Mouse (Mus musculus): Measurements from ENCODE around the gene Xpa. TPM values are rescaled to one million over a fixed set of nuclear protein-coding genes. Genes with fewer than 3 reads are reported as not detected.

Gene Xpa
- total RNA-seq, 2 experiments from 2014 or later: 8.6 to 10.0 TPM

DNA sequence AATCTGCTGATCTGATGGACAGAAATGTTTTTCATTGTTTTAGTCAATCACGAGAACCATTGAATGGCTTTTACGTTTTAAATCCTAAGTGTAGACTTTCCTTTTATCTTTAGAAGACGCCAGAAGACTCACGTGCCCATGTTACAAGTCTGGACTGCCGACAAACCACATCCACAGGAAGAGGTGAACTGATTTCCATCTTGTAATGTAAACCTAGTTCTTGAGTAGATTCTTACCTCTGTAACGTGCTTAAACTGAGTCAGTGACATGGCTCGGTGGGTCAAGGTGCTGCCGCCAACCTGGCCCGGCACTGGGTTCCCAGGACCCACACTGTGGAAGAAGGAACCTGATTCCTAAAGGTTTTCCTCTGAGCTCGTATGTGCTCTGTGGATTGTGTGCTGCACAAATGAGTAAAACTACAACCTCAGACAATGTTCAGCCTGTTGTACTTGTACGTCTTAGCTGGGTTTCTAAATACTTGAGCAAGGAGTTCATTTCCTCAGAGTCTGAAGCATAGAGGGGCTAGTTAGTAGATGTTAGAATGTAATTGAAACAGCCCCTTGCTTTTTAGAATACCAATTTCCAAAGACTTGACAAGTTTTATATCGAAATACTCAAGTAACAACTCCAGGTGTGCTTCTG is 44.1 kb downstream of the Xpa start:
- DNase-seq: no peak
- intact Hi-C loops (cut with DNase I): no loop called here

DNA sequence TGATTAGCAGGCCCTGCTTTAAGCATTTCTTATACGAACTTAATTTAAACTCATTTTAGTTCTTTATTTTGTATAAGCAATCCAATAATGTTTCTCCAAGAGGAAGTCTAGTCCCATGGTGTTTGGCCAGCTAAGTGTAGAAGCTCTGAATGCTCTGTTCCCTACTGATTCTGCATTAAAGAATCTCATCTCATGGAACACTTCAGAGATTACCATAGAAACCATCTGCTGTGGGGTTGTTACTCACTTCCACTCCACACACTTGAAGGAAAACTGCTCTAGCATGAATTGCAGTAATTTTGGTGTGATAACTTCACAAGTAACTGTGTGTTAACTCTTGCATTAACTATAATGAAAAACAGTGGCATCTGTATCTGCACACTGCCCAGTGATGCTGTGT is 49.2 kb downstream of the Xpa start:
- DNase-seq: no peak
- intact Hi-C loops (cut with DNase I): no loop called here

DNA sequence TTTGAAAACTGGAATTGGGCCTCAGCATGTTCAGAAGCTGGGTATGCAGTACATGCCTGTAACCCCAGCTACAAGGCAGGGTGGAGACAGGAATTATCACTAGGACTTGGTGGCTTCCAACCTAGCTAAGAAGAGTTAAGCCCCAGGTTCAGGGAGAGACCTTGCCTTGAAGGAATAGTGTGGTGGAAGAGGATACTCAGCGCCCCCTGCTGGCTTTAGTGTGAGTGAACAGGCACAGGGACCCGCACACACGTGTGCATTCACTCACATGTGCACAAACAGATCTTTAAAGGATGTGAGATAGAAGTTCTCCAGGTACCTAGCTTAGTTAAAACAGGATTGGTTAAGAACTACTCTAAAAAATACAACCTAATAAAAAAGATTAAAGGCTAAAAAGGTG is 51.8 kb downstream of the Xpa start:
- intact Hi-C loops (cut with DNase I): no loop called here
- no peak for DNase-seq

DNA sequence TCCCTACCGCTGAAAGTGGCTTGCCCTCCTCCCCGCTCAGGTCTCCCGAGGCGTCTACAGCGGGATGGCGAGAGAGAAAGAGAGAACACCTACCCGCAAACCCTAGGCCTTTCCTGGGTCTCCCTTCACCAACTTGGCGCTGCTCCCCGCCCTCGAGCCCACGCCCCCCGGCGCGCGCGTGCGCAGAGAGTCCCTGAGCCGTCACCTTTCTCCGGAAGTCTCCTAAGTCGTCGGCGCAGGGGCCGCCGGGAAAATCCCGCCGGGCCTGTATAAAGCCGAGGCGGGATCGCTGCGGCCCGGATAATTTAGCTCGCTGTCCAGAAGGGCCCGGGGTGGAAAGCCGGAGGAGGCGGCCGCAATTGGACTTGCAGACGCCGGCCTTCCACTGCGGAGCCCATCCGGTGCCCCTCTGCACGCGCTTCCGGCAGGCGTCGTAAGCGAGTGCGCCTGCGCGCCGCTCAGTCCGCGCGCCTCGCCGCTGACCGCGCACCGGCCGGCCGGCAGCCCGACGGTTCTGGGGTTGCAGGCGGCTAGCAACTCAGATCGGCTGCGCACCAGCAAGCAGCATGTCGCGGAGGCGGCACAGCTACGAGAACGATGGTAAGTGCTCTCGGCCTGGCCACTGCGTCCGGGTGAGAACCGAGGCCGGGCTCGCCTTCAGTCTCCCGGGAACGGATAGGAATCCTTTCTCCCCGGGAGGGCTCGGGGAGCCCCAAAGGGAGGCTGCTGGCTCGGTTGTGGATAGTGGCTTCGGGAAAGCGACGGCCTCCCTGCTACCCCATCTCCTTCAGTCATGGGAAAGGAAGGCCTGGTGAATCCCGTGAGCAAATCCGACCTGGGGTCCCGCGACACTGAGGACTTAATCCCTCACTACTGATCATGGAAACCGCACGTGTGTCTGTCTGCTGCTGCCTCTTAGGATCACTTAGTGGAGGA is 57.6 kb downstream of the Xpa start, which contains the start of the genes Ncbp1 and Tstd2:
Gene Ncbp1 (plus strand): TSS at position 327 of the 936 bp plus-strand sequence.
Gene Tstd2 (minus strand): TSS at position 408 of the 936 bp plus-strand sequence.
- intact Hi-C loops (cut with DNase I): loop anchor here (5.0 to 10.0 kb wide), 2 partner anchors 794 to 1121 kb away; partner anchors contain the start of genes Dcaf10, Exosc3 and Polr1e

GRCm38 (mm10) chr4:46137629-46138286 is 58.4 kb downstream of the Xpa start:
- no peak for DNase-seq
- intact Hi-C loops (cut with DNase I): loop anchor here (5.0 to 10.0 kb wide), 2 partner anchors 793 to 1120 kb away; partner anchors contain the start of genes Dcaf10, Exosc3 and Polr1e

More for the DNA sequence above, 57.6 kb downstream of the Xpa start, which contains the start of the genes Ncbp1 and Tstd2:
- DNase-seq: peak; percentile 92 to 97

GRCm38 (mm10) chr4:46131791-46132190 is 64.3 kb downstream of the Xpa start:
- intact Hi-C loops (cut with DNase I): loop anchor here (10.0 kb wide), 1 partner anchor 787 kb away; the partner anchor contains the start of genes Dcaf10 and Exosc3
- no peak for DNase-seq

- intact Hi-C loops (cut with DNase I): loop anchor here (10.0 kb wide), 1 partner anchor 785 kb away; the partner anchor contains the start of genes Dcaf10 and Exosc3
Observed at GRCm38 (mm10) chr4:46130221-46130620, 65.9 kb downstream of the Xpa start.

GRCm38 (mm10) chr4:46129311-46130004 is 66.7 kb downstream of the Xpa start:
- no peak for DNase-seq
- intact Hi-C loops (cut with DNase I): loop anchor here (10.0 kb wide), 2 partner anchors 255 to 785 kb away; partner anchors contain the start of genes Dcaf10 and Exosc3

More at GRCm38 (mm10) chr4:46130221-46130620, 65.9 kb downstream of the Xpa start:
- peak; percentile 29 to 63 for DNase-seq

DNA sequence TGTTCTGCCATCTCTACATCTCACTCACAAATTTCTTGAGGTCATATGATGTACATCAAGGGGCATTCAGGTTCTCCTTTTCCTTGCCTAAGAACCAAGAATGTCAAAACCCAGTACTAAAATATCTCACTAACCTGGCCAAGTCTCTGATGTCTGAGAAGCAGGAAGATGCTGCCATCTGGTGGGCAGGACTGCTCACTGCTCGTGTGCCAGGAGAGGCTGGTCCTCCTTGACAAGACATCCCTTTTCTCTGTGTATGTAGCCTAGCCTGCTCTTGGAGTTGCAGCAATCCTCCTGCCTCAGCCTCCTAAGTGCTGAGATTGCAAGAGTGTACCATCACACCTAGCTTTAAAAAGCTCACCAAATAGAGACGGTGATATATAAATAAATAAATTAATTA is 69.6 kb downstream of the Xpa start:
- intact Hi-C loops (cut with DNase I): loop anchor here (1.0 to 10.0 kb wide), 4 partner anchors 96 to 252 kb away; no protein-coding TSS in a partner anchor
- peak; percentile 71 to 74 for DNase-seq

DNA sequence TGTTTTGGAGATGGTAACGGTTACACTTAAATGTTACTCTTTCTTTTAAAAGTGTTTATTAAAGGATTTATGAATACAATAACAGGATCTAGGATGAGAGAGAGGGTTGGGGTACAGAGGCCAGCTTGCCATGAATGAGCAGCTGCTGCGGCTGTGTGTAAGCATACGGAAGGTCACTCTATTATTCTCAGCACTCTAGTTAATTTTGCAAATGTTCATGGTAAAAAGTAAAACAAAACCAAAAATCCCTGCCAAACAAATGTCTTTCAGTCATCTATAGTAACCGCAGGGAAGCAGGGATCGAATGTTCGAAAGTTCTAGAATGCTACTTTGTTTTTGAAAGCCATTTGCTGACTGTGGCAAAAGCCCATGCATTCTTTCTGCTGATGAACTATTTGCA is 72.8 kb downstream of the Xpa start:
- DNase-seq: no peak
- intact Hi-C loops (cut with DNase I): loop anchor here (10.0 kb wide), 1 partner anchor 249 kb away; no protein-coding TSS in a partner anchor

- intact Hi-C loops (cut with DNase I): loop anchor here (10.0 kb wide), 1 partner anchor 246 kb away; no protein-coding TSS in a partner anchor
- DNase-seq: no peak
Observed at GRCm38 (mm10) chr4:46120767-46121166, 75.3 kb downstream of the Xpa start.

GRCm38 (mm10) chr4:46119514-46120094 is 76.5 kb downstream of the Xpa start:
- no peak for DNase-seq
- intact Hi-C loops (cut with DNase I): loop anchor here (10.0 kb wide), 1 partner anchor 245 kb away; no protein-coding TSS in a partner anchor

- intact Hi-C loops (cut with DNase I): no loop called here
- DNase-seq: no peak
Observed at GRCm38 (mm10) chr4:46117536-46117935, 78.6 kb downstream of the Xpa start.

- DNase-seq: no peak
- intact Hi-C loops (cut with DNase I): no loop called here
Observed at GRCm38 (mm10) chr4:46116544-46117175, 79.5 kb downstream of the Xpa start.

DNA sequence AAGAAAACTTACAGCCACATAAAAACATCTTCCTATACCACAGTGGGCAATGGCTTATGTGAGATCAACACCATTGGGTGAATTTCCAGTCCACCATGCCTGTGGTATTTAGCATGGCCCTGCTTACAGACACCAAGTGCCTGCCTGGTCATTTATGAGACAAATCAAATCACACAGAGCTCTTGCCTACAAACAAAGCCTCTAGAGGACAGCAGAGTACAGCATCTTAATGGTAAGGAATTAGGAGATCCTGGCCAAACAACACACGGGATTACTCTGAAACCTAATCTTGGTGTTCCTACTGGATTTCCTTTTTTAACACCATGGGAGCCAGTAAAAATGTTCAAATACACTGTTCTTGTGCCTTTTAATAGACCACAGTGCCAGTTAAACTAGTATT is 80.8 kb downstream of the Xpa start:
- intact Hi-C loops (cut with DNase I): no loop called here
- DNase-seq: no peak

GRCm38 (mm10) chr4:46111361-46111760 is 84.8 kb downstream of the Xpa start:
- DNase-seq: no peak
- intact Hi-C loops (cut with DNase I): no loop called here

GRCm38 (mm10) chr4:46110084-46110483 is 86.0 kb downstream of the Xpa start:
- no peak for DNase-seq
- intact Hi-C loops (cut with DNase I): no loop called here

Measured in heart, postnatal 36 days (tissue).